Mouse (Mus musculus) adrenal gland, postnatal 10 days (tissue): ENCODE measurements around the gene Rbm4b. TPM values are rescaled to one million over a fixed set of nuclear protein-coding genes. Genes with fewer than 3 reads are reported as not detected.
"Not testable (repeated sequence)": the region's sequence is repeated elsewhere in the genome, so short reads cannot be mapped to it uniquely, and the experiment has no call there.

Source experiments
- DNase-seq: peaks from one replicate; pipeline ENCODE4 v3.0.0; 2021; ENCODE audit warnings: mixed read lengths
- total RNA-seq, 2 experiments: library from RNA; stranded (reverse); gene quantifications; 2 replicates each; pipeline ENCODE4 v1.2.3; 2021

Rbm4b gene
- total RNA-seq, 2 experiments from 2014 or later = 11.2 to 13.1 TPM

DNA sequence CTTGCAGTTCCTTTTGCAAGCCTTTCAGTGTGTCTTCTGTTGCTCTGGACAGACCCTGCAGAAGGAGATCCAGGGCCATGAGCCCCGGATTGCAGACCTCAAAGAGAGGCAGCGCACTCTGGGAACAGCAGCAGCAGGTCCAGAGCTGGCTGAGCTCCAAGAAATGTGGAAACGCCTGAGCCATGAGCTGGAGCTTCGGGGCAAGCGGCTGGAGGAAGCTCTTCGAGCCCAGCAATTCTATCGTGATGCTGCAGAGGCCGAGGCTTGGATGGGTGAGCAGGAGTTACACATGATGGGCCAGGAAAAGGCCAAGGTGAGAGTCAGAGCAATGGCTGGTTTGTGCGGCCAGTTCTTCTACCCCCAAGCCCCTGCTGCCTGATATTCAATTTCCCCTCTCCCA is 11.2 kb upstream of the Rbm4b start:
- DNase-seq = peak; percentile 80

GRCm38 (mm10) chr19:4745681-4746080 is 10.6 kb upstream of the Rbm4b start:
- peak; percentile 21 for DNase-seq

- peak; percentile 81 for DNase-seq
Measured at GRCm38 (mm10) chr19:4746611-4747010, 9.7 kb upstream of the Rbm4b start.

DNA sequence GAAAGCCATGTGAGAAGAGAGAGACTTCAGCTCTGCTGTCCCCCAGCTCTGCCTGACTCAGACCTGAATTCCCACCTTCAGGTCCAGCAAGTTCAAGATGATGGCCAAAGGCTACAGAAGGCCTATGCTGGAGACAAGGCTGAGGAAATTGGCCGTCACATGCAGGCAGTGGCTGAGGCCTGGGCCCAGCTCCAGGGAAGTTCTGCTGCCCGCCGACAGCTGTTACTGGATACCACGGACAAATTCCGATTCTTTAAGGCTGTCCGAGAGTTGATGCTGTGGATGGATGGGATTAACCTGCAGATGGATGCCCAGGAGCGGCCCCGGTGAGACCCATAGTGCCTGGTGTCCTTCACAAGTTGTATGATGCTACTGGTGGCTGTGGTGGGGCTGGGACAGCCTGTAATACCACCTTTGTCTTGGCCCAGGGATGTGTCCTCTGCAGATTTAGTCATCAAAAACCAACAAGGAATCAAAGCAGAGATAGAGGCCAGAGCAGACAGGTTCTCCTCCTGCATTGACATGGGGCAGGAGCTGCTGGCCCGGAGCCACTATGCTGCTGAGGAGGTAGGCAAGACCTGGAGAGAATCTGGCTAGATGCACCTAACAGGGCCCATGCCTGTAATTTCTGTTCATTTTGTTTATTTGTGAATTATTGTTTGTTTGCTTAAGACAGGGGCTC is 8.5 kb upstream of the Rbm4b start:
- DNase-seq = no peak

GRCm38 (mm10) chr19:4748493-4748892 is 7.8 kb upstream of the Rbm4b start:
- no peak for DNase-seq

DNA sequence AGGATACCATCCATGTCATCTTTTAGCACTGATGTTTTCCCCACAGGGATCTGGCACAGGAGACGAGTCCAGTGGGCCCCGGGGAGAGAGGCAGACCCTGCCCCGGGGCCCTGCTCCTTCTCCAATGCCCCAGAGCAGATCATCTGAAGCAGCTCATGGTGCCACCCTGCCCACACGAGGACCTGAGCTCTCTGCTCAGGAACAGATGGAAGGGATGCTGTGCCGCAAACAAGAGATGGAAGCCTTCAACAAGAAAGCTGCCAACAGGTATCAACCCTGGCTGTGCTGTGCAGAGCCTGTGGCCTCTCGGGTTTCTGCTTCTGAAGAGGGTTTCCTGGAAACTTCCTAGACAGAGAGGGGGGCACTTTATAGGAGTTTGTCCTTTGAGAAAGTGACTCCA is 6.3 kb upstream of the Rbm4b start:
- DNase-seq = no peak

DNA sequence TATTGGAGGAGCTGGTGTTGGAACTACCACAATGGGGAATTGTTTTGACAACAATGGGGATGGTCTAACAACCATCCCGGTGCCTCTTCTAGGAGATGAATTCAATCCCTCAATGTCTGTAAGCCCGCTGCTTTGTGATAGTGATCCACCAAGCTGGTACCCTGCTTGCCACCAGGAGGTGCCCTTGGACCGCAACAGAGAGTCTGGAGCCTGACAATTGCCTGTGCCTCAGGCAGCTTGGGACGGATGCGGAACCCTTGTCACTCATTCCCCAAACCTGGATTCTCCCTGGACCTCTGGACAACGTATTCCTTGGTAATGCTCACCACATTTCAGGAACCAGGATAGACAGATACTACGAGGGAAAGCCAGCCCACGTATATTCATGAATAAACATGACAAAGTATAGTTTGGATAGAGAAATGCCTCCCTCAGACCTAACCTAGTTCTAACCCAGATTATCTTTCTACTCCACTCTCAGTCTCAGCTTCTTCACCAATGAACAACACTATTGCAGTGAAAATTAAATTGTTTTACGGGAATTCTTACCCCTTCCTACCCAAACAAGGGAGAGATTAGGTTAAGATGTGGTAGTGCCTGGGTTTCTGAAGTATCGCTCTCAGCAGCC is 618 bp upstream of the Rbm4b start:
- peak; percentile 93 for DNase-seq

DNA sequence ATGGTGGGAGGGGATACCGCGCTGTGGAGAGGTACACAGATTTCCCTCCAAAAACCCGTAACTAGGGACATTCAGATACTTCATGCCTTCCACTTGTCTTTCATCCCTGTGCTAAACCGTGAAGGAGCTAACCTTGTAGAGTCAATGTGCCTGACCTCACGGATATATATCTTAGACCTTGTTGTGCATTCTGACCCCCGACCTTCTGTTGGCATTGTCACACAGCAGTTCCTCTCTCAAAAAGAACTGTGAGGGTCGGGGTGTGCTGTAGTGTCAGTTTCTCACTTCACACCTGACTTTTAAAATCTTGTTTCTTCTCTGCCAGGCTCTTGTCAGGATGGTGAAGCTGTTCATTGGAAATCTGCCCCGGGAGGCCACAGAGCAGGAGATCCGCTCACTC is 624 bp downstream of the Rbm4b start:
- DNase-seq = no peak

- DNase-seq = not testable (repeated sequence)
Measured at GRCm38 (mm10) chr19:4760544-4760943, 4.2 kb downstream of the Rbm4b start.

DNA sequence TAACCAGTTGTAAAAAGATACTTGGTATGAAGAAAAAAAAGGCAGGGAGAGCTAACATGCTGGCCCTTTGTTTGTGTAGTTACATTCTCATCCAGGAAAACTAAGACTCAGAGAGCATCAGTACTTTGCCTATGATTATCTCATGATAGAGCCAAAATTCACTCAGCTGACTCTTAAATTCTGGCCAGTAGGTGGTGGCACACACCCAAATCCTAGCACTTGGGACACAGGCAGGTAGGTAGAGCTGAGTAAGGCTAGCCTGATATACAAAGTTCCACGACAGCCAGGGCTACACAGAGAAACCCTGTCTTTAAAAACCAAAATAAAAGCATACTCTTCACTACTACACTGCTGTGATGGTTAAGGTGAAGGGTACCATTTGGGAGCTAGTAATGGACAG is 6.6 kb downstream of the Rbm4b start:
- peak; percentile 40 for DNase-seq

- no peak for DNase-seq
Measured at GRCm38 (mm10) chr19:4767507-4768148, 11.3 kb downstream of the Rbm4b start.

- no peak for DNase-seq
Measured at GRCm38 (mm10) chr19:4772785-4773184, 16.5 kb downstream of the Rbm4b start.

- no peak for DNase-seq
Measured at GRCm38 (mm10) chr19:4782891-4783290, 26.6 kb downstream of the Rbm4b start.

- no peak for DNase-seq
Measured at GRCm38 (mm10) chr19:4785206-4785605, 28.9 kb downstream of the Rbm4b start.

DNA sequence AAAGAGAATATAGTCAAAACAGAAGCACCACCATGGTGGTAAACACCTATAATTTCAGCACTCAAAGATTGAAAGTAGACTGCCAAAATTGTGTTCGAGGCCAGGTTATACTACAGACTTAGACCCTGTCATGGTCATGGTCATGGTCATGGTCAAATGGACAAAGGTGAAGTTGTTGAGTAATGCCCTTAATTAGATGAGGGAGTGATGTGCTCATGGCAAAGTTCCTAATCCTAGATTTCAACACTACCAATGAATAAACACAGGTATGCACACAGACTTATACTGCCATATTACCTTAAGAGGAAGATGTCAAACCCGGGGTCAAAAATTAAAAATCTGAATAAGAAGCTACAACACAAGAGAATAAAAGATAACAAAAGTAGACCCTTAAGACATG is 30.0 kb downstream of the Rbm4b start:
- no peak for DNase-seq

DNA sequence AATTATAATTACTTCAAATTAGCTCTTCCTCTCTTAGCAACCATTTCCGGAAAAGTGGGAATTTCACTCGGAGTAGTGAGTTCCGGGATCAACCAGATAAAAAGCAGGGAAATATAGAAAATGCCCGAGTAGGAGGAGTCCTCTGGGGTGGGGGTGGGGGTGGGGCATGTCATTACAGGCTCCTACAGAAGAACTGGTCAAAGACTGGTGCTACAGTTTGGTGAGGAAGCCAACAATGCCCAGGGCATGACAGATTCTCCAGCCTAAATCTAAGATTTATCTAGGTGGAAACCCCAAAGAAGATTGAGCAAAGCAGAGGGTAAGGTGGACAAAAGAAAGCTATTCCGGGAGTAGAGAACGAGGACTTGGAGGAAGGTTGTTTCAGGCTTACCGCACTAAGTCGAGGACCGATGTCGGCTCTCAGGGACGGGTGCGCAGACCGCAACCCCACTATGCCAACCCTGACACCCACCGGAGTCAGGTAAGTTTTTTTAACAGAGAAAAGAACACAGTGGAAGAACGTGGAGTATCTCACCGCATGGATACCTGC is 37.1 kb downstream of the Rbm4b start:
- DNase-seq = no peak

DNA sequence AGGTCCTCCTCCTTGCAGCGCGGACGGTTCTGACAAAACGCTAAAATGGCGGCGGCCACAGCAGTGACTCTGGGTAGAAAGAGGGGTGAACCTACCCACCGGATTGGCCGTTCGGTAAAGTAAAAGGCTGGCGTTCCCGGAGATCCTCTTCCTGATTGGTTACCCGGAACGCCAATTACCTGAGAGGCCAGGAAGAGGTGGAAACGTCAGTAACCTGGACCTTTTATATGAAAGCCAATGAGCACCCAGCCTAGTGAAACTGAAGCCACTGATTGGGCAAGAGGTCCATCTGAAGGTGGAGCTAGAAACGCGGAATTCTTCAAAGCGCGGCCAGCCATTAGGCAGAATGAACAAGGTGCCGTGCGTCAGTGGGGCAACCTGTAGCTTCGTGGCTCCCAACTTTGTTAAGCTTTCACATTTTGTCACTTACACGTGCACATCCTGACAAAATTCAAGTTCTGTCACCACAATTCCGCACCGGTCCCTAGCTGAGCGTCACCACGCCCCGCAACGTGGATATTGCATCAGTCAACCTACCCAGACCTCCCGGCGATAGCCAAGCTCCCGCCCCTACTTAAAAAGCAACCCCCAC is 37.6 kb downstream of the Rbm4b start, which contains the start of gene Rbm4:
TSS of gene Rbm4 (minus strand) at position 71 of the 592 bp plus-strand sequence.
- peak; percentile 98 for DNase-seq

DNA sequence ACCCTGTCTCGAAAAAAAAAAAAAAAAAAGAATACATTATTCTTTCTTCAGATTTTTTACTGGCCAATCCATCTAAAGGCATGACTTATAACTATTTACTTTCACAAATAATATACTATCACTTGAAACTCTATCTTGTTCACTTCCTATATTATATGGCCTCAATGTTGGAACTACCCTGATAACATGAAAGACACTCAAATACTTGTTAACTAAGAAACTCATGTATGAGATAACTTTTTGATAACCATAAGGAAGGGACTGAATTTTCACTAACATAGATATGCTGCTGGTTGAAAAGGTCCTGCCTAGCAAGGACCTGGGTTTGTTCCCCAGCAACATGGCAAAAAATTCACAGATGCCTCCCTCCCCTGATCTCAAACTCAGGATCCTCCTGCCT is 39.6 kb downstream of the Rbm4b start:
- DNase-seq = no peak

DNA sequence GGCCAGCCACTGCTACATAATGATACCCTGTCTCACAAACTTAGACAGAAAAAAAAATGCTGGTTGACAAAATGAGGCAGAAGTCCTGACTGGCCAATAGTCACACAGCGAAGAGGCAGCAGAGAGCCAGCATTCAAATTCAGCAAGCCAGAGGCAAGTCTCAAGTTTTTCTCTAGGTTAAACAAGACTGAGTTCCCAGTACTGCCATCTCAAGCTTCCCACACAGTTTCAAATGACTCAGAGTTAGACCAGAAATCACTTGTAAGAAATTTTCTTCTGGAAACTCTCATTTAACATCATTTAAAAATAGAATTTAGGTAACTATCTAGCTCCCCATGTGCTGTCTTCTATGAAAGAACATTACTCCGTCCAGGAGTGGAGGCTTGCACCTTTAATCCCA is 41.5 kb downstream of the Rbm4b start:
- DNase-seq = no peak

- DNase-seq = no peak
Measured at GRCm38 (mm10) chr19:4799083-4799482, 42.8 kb downstream of the Rbm4b start.

DNA sequence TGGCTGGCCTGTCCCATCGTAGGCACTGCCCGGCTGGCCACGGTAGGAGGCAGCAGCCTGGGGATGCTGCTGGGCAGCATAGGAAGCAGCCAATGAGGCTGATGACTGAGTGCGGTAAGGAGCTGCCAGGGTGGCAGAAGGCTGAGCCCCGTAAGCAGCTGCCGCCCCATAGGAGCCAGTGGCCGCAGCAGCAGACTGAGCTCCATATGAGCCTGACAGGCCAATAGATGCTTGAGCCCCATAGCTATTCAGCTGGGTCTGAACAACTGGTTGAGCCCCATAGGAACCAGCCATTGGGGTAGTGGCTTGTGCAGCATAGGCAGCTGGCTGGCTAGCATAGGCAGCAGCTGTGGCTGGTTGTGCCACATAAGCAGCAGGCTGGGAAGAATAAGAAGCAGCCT is 46.4 kb downstream of the Rbm4b start:
- DNase-seq = no peak

DNA sequence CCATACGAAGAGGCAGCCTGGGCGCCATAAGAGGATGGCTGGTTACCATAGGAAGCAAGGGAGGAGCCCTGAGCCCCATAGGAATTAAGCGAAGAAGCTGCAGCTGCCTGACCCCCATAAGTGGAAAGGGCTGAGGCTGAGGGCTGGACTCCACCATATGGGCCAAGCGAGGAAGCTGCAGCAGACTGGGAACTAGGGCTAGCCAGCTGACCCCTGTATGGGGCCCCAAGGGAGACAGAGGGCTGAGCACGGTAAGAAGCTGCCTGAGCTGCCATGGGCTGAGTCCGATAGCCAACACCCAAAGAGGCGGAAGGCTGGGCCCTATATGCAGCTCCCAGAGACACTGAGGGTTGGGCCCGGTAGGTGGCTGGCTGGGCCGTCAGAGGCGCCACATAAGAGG is 47.0 kb downstream of the Rbm4b start:
- no peak for DNase-seq

GRCm38 (mm10) chr19:4810309-4810708 is 54.0 kb downstream of the Rbm4b start:
- no peak for DNase-seq
